Mouse (Mus musculus): ENCODE data around the gene Hmga2. TPM values are rescaled to one million over a fixed set of nuclear protein-coding genes. Genes with fewer than 3 reads are reported as not detected.
"Not testable (repeated sequence)": the region's sequence is repeated elsewhere in the genome, so short reads cannot be mapped to it uniquely, and the experiment has no call there.

Gene Hmga2
- polyA plus RNA-seq, 1 experiment, result 0.05 TPM

GRCm38 (mm10) chr10:120391971-120392716 is 84.1 kb downstream of the Hmga2 start:
- no peak for DNase-seq (ENCODE audit: low read depth)

- DNase-seq (ENCODE audit: low read depth), result no peak
Measured at GRCm38 (mm10) chr10:120390912-120391835, 85.1 kb downstream of the Hmga2 start.

GRCm38 (mm10) chr10:120389707-120390106 is 86.6 kb downstream of the Hmga2 start:
- no peak for DNase-seq (ENCODE audit: low read depth)

GRCm38 (mm10) chr10:120388966-120389365 is 87.3 kb downstream of the Hmga2 start:
- no peak for DNase-seq (ENCODE audit: low read depth)

GRCm38 (mm10) chr10:120388400-120388871 is 87.8 kb downstream of the Hmga2 start:
- DNase-seq (ENCODE audit: low read depth), result no peak

- DNase-seq (ENCODE audit: low read depth), result no peak
Measured at GRCm38 (mm10) chr10:120387105-120387504, 89.2 kb downstream of the Hmga2 start.

GRCm38 (mm10) chr10:120384797-120385600 is 91.3 kb downstream of the Hmga2 start:
- DNase-seq (ENCODE audit: low read depth), result no peak

- DNase-seq (ENCODE audit: low read depth), result no peak
Measured at GRCm38 (mm10) chr10:120384040-120384439, 92.2 kb downstream of the Hmga2 start.

- DNase-seq (ENCODE audit: low read depth), result no peak
Measured at GRCm38 (mm10) chr10:120377795-120378194, 98.5 kb downstream of the Hmga2 start.

GRCm38 (mm10) chr10:120377327-120377752 is 98.9 kb downstream of the Hmga2 start:
- DNase-seq (ENCODE audit: low read depth), result no peak

GRCm38 (mm10) chr10:120375438-120375837 is 100.8 kb downstream of the Hmga2 start:
- no peak for DNase-seq (ENCODE audit: low read depth)

GRCm38 (mm10) chr10:120371215-120371614 is 105.1 kb downstream of the Hmga2 start:
- no peak for DNase-seq (ENCODE audit: low read depth)

GRCm38 (mm10) chr10:120369187-120369805 is 107.0 kb downstream of the Hmga2 start:
- no peak for DNase-seq (ENCODE audit: low read depth)

- not testable (repeated sequence) for DNase-seq (ENCODE audit: low read depth)
Measured at GRCm38 (mm10) chr10:120366173-120366592, 110.1 kb downstream of the Hmga2 start.

- DNase-seq (ENCODE audit: low read depth), result no peak
Measured at GRCm38 (mm10) chr10:120365380-120366172, 110.7 kb downstream of the Hmga2 start.

GRCm38 (mm10) chr10:120363983-120364582 is 112.2 kb downstream of the Hmga2 start:
- no peak for DNase-seq (ENCODE audit: low read depth)

GRCm38 (mm10) chr10:120363298-120363982 is 112.8 kb downstream of the Hmga2 start:
- DNase-seq (ENCODE audit: low read depth), result not testable (repeated sequence)

- no peak for DNase-seq (ENCODE audit: low read depth)
Measured at GRCm38 (mm10) chr10:120354523-120355030, 121.7 kb downstream of the Hmga2 start.

GRCm38 (mm10) chr10:120345325-120345724 is 130.9 kb downstream of the Hmga2 start:
- DNase-seq (ENCODE audit: low read depth), result no peak

Data from gonadal fat pad, adult 2 months (tissue).